Comparison of ENCODE assay signal across 12 mouse cellular contexts in genomic region chr17:67566216-67566615, GRCm38 (mm10).
DNase-seq lines count a peak whose midpoint lies in the region; ATAC-seq lines count a peak whose summit lies in the region.
"Had no signal": no experiment of that assay in that cellular context is flagged by ENCODE, and none has a peak within 500 bp of the region (broad histone marks: within the 10 kb centered on the region; RNA-seq: fewer than 3 reads in every experiment).

No protein-coding gene starts in this region.

- H3K4me1 ChIP-seq in limb, embryonic 12.5 days (replicated peaks) = peaks cover 7% of the 10 kb centered on the region; the same call in 1 of the 2 replicates
- peaks cover 6% of the 10 kb centered on the region; the same call in 1 of the 2 replicates for H3K4me1 ChIP-seq in limb, embryonic 10.5 days
- H3K4me1 ChIP-seq: liver, embryonic 12.5 days had no signal

- peak; percentile 32 for DNase-seq in embryo, embryonic 10.5 days (ENCODE audit: low spot score)
- DNase-seq in embryo, embryonic 11 days = no peak
- no peak for DNase-seq in limb, embryonic 10.5 days (ENCODE audit: low spot score)
- DNase-seq in kidney, postnatal 10 days = peak; percentile 38
- peak; percentile 25 to 62 for DNase-seq in lung, postnatal 4 days
- DNase-seq in urinary bladder, postnatal 25 days (ENCODE audit: low spot score) = no peak
- DNase-seq in spleen, postnatal 4 days (ENCODE audit: low spot score in 2 of 2) = no peak
- DNase-seq: cerebellum, adult 11 months; thymus, postnatal 14 days had no signal

- peak overlapping the region; percentile 25; the same call in 1 of the 2 replicates for H3K27ac ChIP-seq in limb, embryonic 12.5 days
- no peak overlapping the region for H3K27ac ChIP-seq in limb, embryonic 10.5 days
- H3K27ac ChIP-seq: liver, embryonic 12.5 days had no signal

- no peaks in the 10 kb centered on the region for H3K9me3 ChIP-seq in limb, embryonic 12.5 days
- no peaks in the 10 kb centered on the region for H3K9me3 ChIP-seq in limb, embryonic 10.5 days (replicated peaks)
- H3K9me3 ChIP-seq: hindbrain, embryonic 10.5 days; liver, embryonic 12.5 days had no signal

- H3K4me2 ChIP-seq in limb, embryonic 12.5 days = no peak overlapping the region
- H3K4me2 ChIP-seq: liver, embryonic 12.5 days had no signal

- H3K9ac ChIP-seq in limb, embryonic 12.5 days (replicated peaks) = no peak overlapping the region
- H3K9ac ChIP-seq: liver, embryonic 12.5 days had no signal

- 79% methylated on average over 11 of the region's 11 CpGs for WGBS in limb, embryonic 12.5 days
- 82% methylated on average over 11 of the region's 11 CpGs for WGBS in limb, embryonic 10.5 days

- no peaks in the 10 kb centered on the region for H3K27me3 ChIP-seq in limb, embryonic 12.5 days
- H3K27me3 ChIP-seq in limb, embryonic 10.5 days (ENCODE audit: low read depth, poor library complexity, severe bottlenecking) = no peaks in the 10 kb centered on the region
- H3K27me3 ChIP-seq: liver, embryonic 12.5 days had no signal

- H3K4me3 ChIP-seq in limb, embryonic 12.5 days (replicated peaks) = no peak overlapping the region
- H3K4me3 ChIP-seq in limb, embryonic 10.5 days = no peak overlapping the region
- H3K4me3 ChIP-seq: hindbrain, embryonic 10.5 days; liver, embryonic 12.5 days had no signal

- no peak for ATAC-seq in limb, embryonic 12.5 days (ENCODE audit: insufficient number of reproducible peaks, insufficient read depth, low FRiP score, low TSS enrichment, low read depth)
- ATAC-seq: liver, embryonic 12.5 days had no signal

- H3K36me3 ChIP-seq in limb, embryonic 12.5 days = no peaks in the 10 kb centered on the region
- H3K36me3 ChIP-seq in limb, embryonic 10.5 days = no peaks in the 10 kb centered on the region
- H3K36me3 ChIP-seq: hindbrain, embryonic 10.5 days; liver, embryonic 12.5 days had no signal

Comparison
In these comparisons a context has a peak if more than half of its experiments do, and no peak if none do; other contexts are left out.
1. DNase-seq: peak in embryo, embryonic 10.5 days (single experiment), kidney, postnatal 10 days (single experiment) and lung, postnatal 4 days (2 of 2); none in embryo, embryonic 11 days (single experiment), limb, embryonic 10.5 days (single experiment), urinary bladder, postnatal 25 days (single experiment) and spleen, postnatal 4 days (0 of 2).